Mouse (Mus musculus) small intestine, adult 2 months (tissue): Measurements from ENCODE around the gene Cubn.

ENCODE experiments used
- CTCF ChIP-seq: fragments of 200-500 bp; IDR thresholded peaks from 2 replicates; pipeline ENCODE4 v1.5.1; 2012; ENCODE audit warnings: low read depth, mild to moderate bottlenecking, control low read depth, inconsistent platforms, low read length, moderate library complexity, mixed read lengths; ENCODE audit not compliant: insufficient replicate concordance, insufficient read length; ENCODE audit errors: extremely low read depth
- POLR2A ChIP-seq: fragments of 200-500 bp; IDR thresholded peaks from 2 replicates; pipeline ENCODE4 v1.6.1; 2012; ENCODE audit warnings: low read depth, mild to moderate bottlenecking, control low read depth, inconsistent platforms, low read length, moderate library complexity

DNA sequence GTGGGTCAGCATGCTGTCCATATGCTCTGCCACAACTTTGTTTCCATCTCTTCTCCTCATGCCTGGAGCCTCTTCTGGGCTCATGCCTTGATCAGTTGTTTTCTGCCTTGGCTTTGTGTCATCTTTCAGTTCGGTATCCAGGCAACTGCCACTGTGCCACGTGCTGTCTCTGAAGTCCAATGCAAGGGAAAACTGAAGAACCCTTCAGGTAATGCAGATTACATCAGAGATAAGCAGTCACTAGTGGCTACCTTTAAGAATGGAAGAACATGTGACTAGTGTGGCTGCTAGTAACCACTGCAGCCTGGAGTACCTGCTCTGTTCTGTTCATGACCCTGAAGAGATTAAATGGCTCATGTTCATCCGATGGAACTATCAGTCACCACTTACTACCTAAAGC, 123.1 kb downstream of the Cubn start:
- TF ChIP-seq CTCF (no peak), POLR2A (no peak)
